Mouse (Mus musculus): ENCODE data around the gene Angptl8. TPM values are rescaled to one million over a fixed set of nuclear protein-coding genes. Genes with fewer than 3 reads are reported as not detected.

Gene Angptl8
- total RNA-seq, 1 experiment: not detected

GRCm38 (mm10) chr9:21820183-21820582 is 15.1 kb upstream of the Angptl8 start:
- DNase-seq (ENCODE audit: low read depth, low spot score): no peak
- TF ChIP-seq CHD2 (IDR thresholded peaks at IDR 0.05; ENCODE audit: low read depth, low read length): no peak
- TF ChIP-seq HCFC1 (IDR thresholded peaks at IDR 0.05; ENCODE audit: borderline replicate concordance, insufficient read depth, low read length): no peak
- no peak for TF ChIP-seq MAFK (IDR thresholded peaks at IDR 0.05; ENCODE audit: insufficient read depth, low read depth, low read length)
- TF ChIP-seq ZC3H11A (IDR thresholded peaks at IDR 0.05; ENCODE audit: borderline replicate concordance, low read depth, low read length): no peak
- no peak for TF ChIP-seq ZNF384 (IDR thresholded peaks at IDR 0.05; ENCODE audit: low read depth, low read length)

GRCm38 (mm10) chr9:21822686-21823085 is 12.6 kb upstream of the Angptl8 start:
- Histone ChIP-seq H3K4me3 (ENCODE audit: insufficient read depth in 1 of 2, low read depth in 1 of 2, low read length in 2 of 2, poor library complexity in 1 of 2, severe bottlenecking in 1 of 2) (no peak overlapping the region), H3K4me1 (ENCODE audit: control insufficient read depth in 2 of 2, insufficient read depth in 2 of 2, low read length in 2 of 2, poor library complexity in 1 of 2) (peaks cover 3 to 14% of the 10 kb centered on the region in 2 experiments; a peak in 2 of 4 replicates), H3K9ac (ENCODE audit: insufficient read depth, low read depth, low read length, poor library complexity, severe bottlenecking) (no peak overlapping the region), H3K27ac (ENCODE audit: insufficient read depth, low read depth, low read length, poor library complexity, severe bottlenecking) (no peak overlapping the region), H3K9me3 (ENCODE audit: control insufficient read depth, insufficient read depth, low read depth, low read length) (no peaks in the 10 kb centered on the region), H3K36me3 (ENCODE audit: control insufficient read depth, insufficient read depth, low read length, poor library complexity, severe bottlenecking) (peaks cover 43% of the 10 kb centered on the region)
- TF ChIP-seq CHD2 (IDR thresholded peaks at IDR 0.05; ENCODE audit: low read depth, low read length) (no peak), MAFK (IDR thresholded peaks at IDR 0.05; ENCODE audit: insufficient read depth, low read depth, low read length) (no peak), ZC3H11A (IDR thresholded peaks at IDR 0.05; ENCODE audit: borderline replicate concordance, low read depth, low read length) (no peak), ZNF384 (IDR thresholded peaks at IDR 0.05; ENCODE audit: low read depth, low read length) (no peak), HCFC1 (IDR thresholded peaks at IDR 0.05; ENCODE audit: borderline replicate concordance, insufficient read depth, low read length) (no peak)
- in situ Hi-C loops (cut with MboI; ENCODE audit: low sequenced_read_pairs in 2 of 2, unreplicated experiment in 2 of 2): no loop called here
- DNase-seq (ENCODE audit: low read depth, low spot score): no peak

More at GRCm38 (mm10) chr9:21820183-21820582, 15.1 kb upstream of the Angptl8 start:
- Histone ChIP-seq H3K27ac (ENCODE audit: insufficient read depth, low read depth, low read length, poor library complexity, severe bottlenecking) (no peak overlapping the region), H3K4me1 (ENCODE audit: control insufficient read depth in 2 of 2, insufficient read depth in 2 of 2, low read length in 2 of 2, poor library complexity in 1 of 2) (peaks cover 3 to 11% of the 10 kb centered on the region in 2 experiments; a peak in 1 of 4 replicates), H3K4me3 (ENCODE audit: insufficient read depth in 1 of 2, low read depth in 1 of 2, low read length in 2 of 2, poor library complexity in 1 of 2, severe bottlenecking in 1 of 2) (no peak overlapping the region), H3K9ac (ENCODE audit: insufficient read depth, low read depth, low read length, poor library complexity, severe bottlenecking) (no peak overlapping the region), H3K9me3 (ENCODE audit: control insufficient read depth, insufficient read depth, low read depth, low read length) (no peaks in the 10 kb centered on the region), H3K36me3 (ENCODE audit: control insufficient read depth, insufficient read depth, low read length, poor library complexity, severe bottlenecking) (peaks cover 61% of the 10 kb centered on the region)
- in situ Hi-C loops (cut with MboI; ENCODE audit: low sequenced_read_pairs in 2 of 2, unreplicated experiment in 2 of 2): no loop called here

GRCm38 (mm10) chr9:21823957-21824356 is 11.4 kb upstream of the Angptl8 start:
- Histone ChIP-seq H3K9me3 (ENCODE audit: control insufficient read depth, insufficient read depth, low read depth, low read length) (no peaks in the 10 kb centered on the region), H3K27ac (ENCODE audit: insufficient read depth, low read depth, low read length, poor library complexity, severe bottlenecking) (peak overlapping the region; percentile 58), H3K4me3 (ENCODE audit: insufficient read depth in 1 of 2, low read depth in 1 of 2, low read length in 2 of 2, poor library complexity in 1 of 2, severe bottlenecking in 1 of 2) (0 out of 4 replicates have a peak overlapping the region, but pooled peaks of 1 of the 2 experiments have one; percentile 17), H3K9ac (ENCODE audit: insufficient read depth, low read depth, low read length, poor library complexity, severe bottlenecking) (no peak overlapping the region; the same call in 1 of the 2 replicates), H3K4me1 (ENCODE audit: control insufficient read depth in 2 of 2, insufficient read depth in 2 of 2, low read length in 2 of 2, poor library complexity in 1 of 2) (peaks cover 2 to 14% of the 10 kb centered on the region in 2 experiments; a peak in 2 of 4 replicates), H3K36me3 (ENCODE audit: control insufficient read depth, insufficient read depth, low read length, poor library complexity, severe bottlenecking) (peaks cover 34% of the 10 kb centered on the region)
- no peak for DNase-seq (ENCODE audit: low read depth, low spot score)
- in situ Hi-C loops (cut with MboI; ENCODE audit: low sequenced_read_pairs in 2 of 2, unreplicated experiment in 2 of 2): no loop called here
- TF ChIP-seq ZC3H11A (IDR thresholded peaks at IDR 0.05; ENCODE audit: borderline replicate concordance, low read depth, low read length) (no peak), MAFK (IDR thresholded peaks at IDR 0.05; ENCODE audit: insufficient read depth, low read depth, low read length) (no peak), ZNF384 (IDR thresholded peaks at IDR 0.05; ENCODE audit: low read depth, low read length) (no peak), HCFC1 (IDR thresholded peaks at IDR 0.05; ENCODE audit: borderline replicate concordance, insufficient read depth, low read length) (no peak), CHD2 (IDR thresholded peaks at IDR 0.05; ENCODE audit: low read depth, low read length) (no peak)

- Histone ChIP-seq H3K9ac (ENCODE audit: insufficient read depth, low read depth, low read length, poor library complexity, severe bottlenecking) (no peak overlapping the region; the same call in 1 of the 2 replicates), H3K27ac (ENCODE audit: insufficient read depth, low read depth, low read length, poor library complexity, severe bottlenecking) (peak overlapping the region; percentile 58), H3K9me3 (ENCODE audit: control insufficient read depth, insufficient read depth, low read depth, low read length) (no peaks in the 10 kb centered on the region), H3K4me3 (ENCODE audit: insufficient read depth in 1 of 2, low read depth in 1 of 2, low read length in 2 of 2, poor library complexity in 1 of 2, severe bottlenecking in 1 of 2) (0 out of 4 replicates have a peak overlapping the region, but pooled peaks of 1 of the 2 experiments have one; percentile 17), H3K4me1 (ENCODE audit: control insufficient read depth in 2 of 2, insufficient read depth in 2 of 2, low read length in 2 of 2, poor library complexity in 1 of 2) (peaks cover 2 to 14% of the 10 kb centered on the region in 2 experiments; a peak in 2 of 4 replicates), H3K36me3 (ENCODE audit: control insufficient read depth, insufficient read depth, low read length, poor library complexity, severe bottlenecking) (peaks cover 38% of the 10 kb centered on the region)
- in situ Hi-C loops (cut with MboI; ENCODE audit: low sequenced_read_pairs in 2 of 2, unreplicated experiment in 2 of 2): no loop called here
- peak; percentile 45 for DNase-seq (ENCODE audit: low read depth, low spot score)
- no peak for TF ChIP-seq MAFK (IDR thresholded peaks at IDR 0.05; ENCODE audit: insufficient read depth, low read depth, low read length)
- no peak for TF ChIP-seq ZNF384 (IDR thresholded peaks at IDR 0.05; ENCODE audit: low read depth, low read length)
- no peak for TF ChIP-seq CHD2 (IDR thresholded peaks at IDR 0.05; ENCODE audit: low read depth, low read length)
- no peak for TF ChIP-seq ZC3H11A (IDR thresholded peaks at IDR 0.05; ENCODE audit: borderline replicate concordance, low read depth, low read length)
- no peak for TF ChIP-seq HCFC1 (IDR thresholded peaks at IDR 0.05; ENCODE audit: borderline replicate concordance, insufficient read depth, low read length)
Observed at GRCm38 (mm10) chr9:21824366-21824765, 10.9 kb upstream of the Angptl8 start.

Measured in ES-E14 (cell line).